Mouse (Mus musculus) myocyte (in vitro differentiated cells): ENCODE results near the gene Ddx39.
A peak's percentile ranks its signal among the peaks of the same experiment; 100 is the strongest.

Source experiments
- CEBPB ChIP-seq: IDR thresholded peaks from 2 replicates; pipeline ENCODE4 v1.6.1; 2011; ENCODE audit warnings: mild to moderate bottlenecking, moderate library complexity; ENCODE audit not compliant: poor library complexity, insufficient read depth, severe bottlenecking
- E2F4 ChIP-seq: IDR thresholded peaks from one replicate; pipeline ENCODE4 v1.6.1; 2011; ENCODE audit warnings: mild to moderate bottlenecking, control low read depth, moderate library complexity; ENCODE audit not compliant: insufficient read depth
- MAX ChIP-seq: IDR thresholded peaks from one replicate; pipeline ENCODE4 v1.6.1; 2011; ENCODE audit warnings: low read depth, mild to moderate bottlenecking, control low read depth
- MYOD1 ChIP-seq, 3 experiments: IDR thresholded peaks; one replicate each; pipeline ENCODE4 v1.6.1; 2011; ENCODE audit warnings: control low read depth in 2 of 3, low read depth in 2 of 3, mild to moderate bottlenecking in 2 of 3, moderate library complexity in 1 of 3; ENCODE audit not compliant: insufficient read length in 2 of 3, control insufficient read depth in 1 of 3
- MYOG ChIP-seq, 3 experiments: IDR thresholded peaks; one replicate each; pipeline ENCODE4 v1.6.1; 2011; ENCODE audit warnings: control low read depth in 2 of 3, low read depth in 2 of 3, mild to moderate bottlenecking in 2 of 3; ENCODE audit not compliant: insufficient read length in 2 of 3, control insufficient read depth in 1 of 3, insufficient read depth in 1 of 3
- POLR2A ChIP-seq: IDR thresholded peaks from one replicate; pipeline ENCODE4 v1.6.1; 2011; ENCODE audit warnings: low read depth, mild to moderate bottlenecking, control low read depth, moderate library complexity; ENCODE audit not compliant: insufficient read length
- POLR2AphosphoS2 ChIP-seq: IDR thresholded peaks from one replicate; pipeline ENCODE4 v1.6.1; 2011; ENCODE audit warnings: low read depth, control low read depth; ENCODE audit not compliant: insufficient read length
- REST ChIP-seq: IDR thresholded peaks from one replicate; pipeline ENCODE4 v1.6.1; 2011; ENCODE audit warnings: mild to moderate bottlenecking, control low read depth, moderate library complexity; ENCODE audit not compliant: insufficient read depth, insufficient read length
- SRF ChIP-seq: IDR thresholded peaks from one replicate; pipeline ENCODE4 v1.6.1; 2011; ENCODE audit warnings: low read depth; ENCODE audit not compliant: control insufficient read depth, insufficient read length
- TCF12 ChIP-seq: IDR thresholded peaks from one replicate; pipeline ENCODE4 v1.6.1; 2011; ENCODE audit warnings: mild to moderate bottlenecking, control low read depth; ENCODE audit not compliant: poor library complexity, insufficient read depth, severe bottlenecking
- USF1 ChIP-seq: IDR thresholded peaks from one replicate; pipeline ENCODE4 v1.6.1; 2011; ENCODE audit warnings: low read depth, mild to moderate bottlenecking, control low read depth, moderate library complexity

- peak; percentile 18 for TF ChIP-seq POLR2A
- TF ChIP-seq MAX = no peak
- TF ChIP-seq MYOD1 (IDR thresholded peaks at IDR 0.05; ENCODE audit: control insufficient read depth in 1 of 3, insufficient read length in 2 of 3, low read depth in 2 of 3) = peak in 1 of 3 experiments; percentile 16
- TF ChIP-seq POLR2AphosphoS2 = no peak
- TF ChIP-seq CEBPB = no peak
- TF ChIP-seq USF1 = no peak
- peak in 1 of 3 experiments; percentile 40 for TF ChIP-seq MYOG (IDR thresholded peaks at IDR 0.05; ENCODE audit: control insufficient read depth in 1 of 3, insufficient read depth in 1 of 3, insufficient read length in 2 of 3, low read depth in 2 of 3)
- no peak for TF ChIP-seq E2F4
- TF ChIP-seq TCF12 = no peak
- no peak for TF ChIP-seq REST
- TF ChIP-seq SRF = peak; percentile 37
Observed at GRCm38 (mm10) chr8:83737852-83738562, 23.0 kb downstream of the Ddx39 start.
